Mouse (Mus musculus): ENCODE data around the gene Fam32a. TPM values are rescaled to one million over a fixed set of nuclear protein-coding genes. Genes with fewer than 3 reads are reported as not detected.

The Fam32a gene
- polyA plus RNA-seq, 1 experiment from 2014 or later, result 87.4 TPM

DNA sequence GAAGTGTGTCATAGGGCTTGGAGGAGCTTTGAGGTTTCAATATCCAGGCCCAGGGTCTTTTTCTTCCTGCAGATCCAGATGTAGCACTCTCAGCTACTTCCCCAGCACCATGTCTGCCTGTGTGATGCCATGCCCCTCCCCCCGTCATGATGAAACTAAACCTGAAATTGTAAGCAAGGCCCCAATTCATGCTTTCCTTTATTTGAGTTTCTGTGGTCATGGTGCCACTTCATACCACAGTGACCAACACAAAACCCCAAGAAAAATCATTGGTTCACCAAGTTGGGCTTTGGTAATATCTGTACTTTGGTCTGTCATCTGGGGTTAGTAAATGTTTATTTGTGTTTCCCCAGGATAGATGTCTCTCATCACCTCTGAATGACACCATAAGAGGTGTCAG lies 10.9 kb upstream of the Fam32a start:
- WGBS, result 86% methylated on average over 1 of the region's 1 CpGs
- ATAC-seq, result no peak
- H3K36me3 ChIP-seq (ENCODE audit: control insufficient read depth, insufficient read depth, low read length), result no peaks in the 10 kb centered on the region

DNA sequence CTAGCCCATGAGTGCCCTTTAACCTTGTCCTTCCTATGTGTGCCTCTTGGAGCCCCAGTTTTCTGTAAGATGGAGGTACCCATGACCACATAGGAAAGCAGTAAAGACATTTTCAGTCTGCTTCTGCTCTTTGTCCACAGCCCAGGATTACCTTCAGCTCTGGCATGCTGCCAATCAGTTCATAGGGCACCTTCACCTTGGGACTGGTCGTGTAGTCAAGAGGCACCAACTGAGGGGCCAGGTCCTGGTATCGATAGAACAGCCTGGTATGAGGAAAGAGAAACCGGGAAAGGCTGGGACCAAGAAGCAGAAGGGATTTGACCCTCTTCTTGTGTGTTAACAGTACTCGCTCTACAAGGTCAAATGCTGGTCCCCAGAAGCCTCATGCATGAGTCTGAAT lies 9.3 kb upstream of the Fam32a start:
- Histone ChIP-seq H3K4me3 (ENCODE audit: low read depth, low read length) (no peak overlapping the region), H3K9me3 (replicated peaks; ENCODE audit: control insufficient read depth, low read length) (no peaks in the 10 kb centered on the region), H3K9ac (ENCODE audit: low read length) (no peak overlapping the region), H3K4me1 (ENCODE audit: control insufficient read depth, insufficient read depth, low read length) (no peaks in the 10 kb centered on the region), H3K27ac (ENCODE audit: low read depth, low read length) (no peak overlapping the region), H3K36me3 (ENCODE audit: control insufficient read depth, insufficient read depth, low read length) (no peaks in the 10 kb centered on the region), H3K4me2 (ENCODE audit: low read length) (no peak overlapping the region), H3K27me3 (replicated peaks; ENCODE audit: control insufficient read depth, insufficient read depth, low read length) (no peaks in the 10 kb centered on the region)
- DNase-seq (ENCODE audit: low spot score) (no peak), ATAC-seq (no peak)
- WGBS, result 84% methylated on average over 4 of the region's 4 CpGs

More for the DNA sequence above, 10.9 kb upstream of the Fam32a start:
- no peak overlapping the region for H3K4me2 ChIP-seq (ENCODE audit: low read length)
- no peak for DNase-seq (ENCODE audit: low spot score)
- H3K27ac ChIP-seq (ENCODE audit: low read depth, low read length), result no peak overlapping the region
- no peaks in the 10 kb centered on the region for H3K27me3 ChIP-seq (replicated peaks; ENCODE audit: control insufficient read depth, insufficient read depth, low read length)
- peaks cover 4% of the 10 kb centered on the region; the same call in 1 of the 2 replicates for H3K9me3 ChIP-seq (replicated peaks; ENCODE audit: control insufficient read depth, low read length)
- no peak overlapping the region for H3K9ac ChIP-seq (ENCODE audit: low read length)
- no peak overlapping the region for H3K4me3 ChIP-seq (ENCODE audit: low read depth, low read length)
- H3K4me1 ChIP-seq (ENCODE audit: control insufficient read depth, insufficient read depth, low read length), result no peaks in the 10 kb centered on the region

DNA sequence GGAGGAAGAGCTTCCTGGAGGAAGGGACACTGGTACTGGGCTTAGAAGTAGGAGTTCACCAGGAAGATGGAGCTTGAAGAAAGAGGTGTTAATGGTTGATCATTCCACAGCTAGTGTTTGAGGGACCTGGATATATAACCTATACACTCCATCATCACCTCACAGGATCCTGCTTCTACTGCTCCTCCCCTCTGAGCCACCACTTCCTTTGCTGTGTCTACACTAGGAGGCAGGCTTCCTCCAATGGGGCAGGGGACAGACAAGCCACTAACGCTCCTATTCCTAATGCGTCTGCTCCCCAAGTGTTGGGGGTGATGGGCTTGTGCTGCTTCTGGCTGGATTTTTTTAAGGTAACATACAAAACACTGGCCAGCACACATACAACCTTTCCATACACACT lies 8.8 kb upstream of the Fam32a start:
- no peak for DNase-seq (ENCODE audit: low spot score)
- H3K27ac ChIP-seq (ENCODE audit: low read depth, low read length), result no peak overlapping the region
- H3K36me3 ChIP-seq (ENCODE audit: control insufficient read depth, insufficient read depth, low read length), result no peaks in the 10 kb centered on the region
- no peaks in the 10 kb centered on the region for H3K4me1 ChIP-seq (ENCODE audit: control insufficient read depth, insufficient read depth, low read length)
- no peak for ATAC-seq
- no peak overlapping the region for H3K4me2 ChIP-seq (ENCODE audit: low read length)
- no peak overlapping the region for H3K4me3 ChIP-seq (ENCODE audit: low read depth, low read length)
- no peaks in the 10 kb centered on the region for H3K27me3 ChIP-seq (replicated peaks; ENCODE audit: control insufficient read depth, insufficient read depth, low read length)
- H3K9me3 ChIP-seq (replicated peaks; ENCODE audit: control insufficient read depth, low read length), result no peaks in the 10 kb centered on the region
- no peak overlapping the region for H3K9ac ChIP-seq (ENCODE audit: low read length)
- WGBS, result 58% methylated on average over 2 of the region's 2 CpGs

DNA sequence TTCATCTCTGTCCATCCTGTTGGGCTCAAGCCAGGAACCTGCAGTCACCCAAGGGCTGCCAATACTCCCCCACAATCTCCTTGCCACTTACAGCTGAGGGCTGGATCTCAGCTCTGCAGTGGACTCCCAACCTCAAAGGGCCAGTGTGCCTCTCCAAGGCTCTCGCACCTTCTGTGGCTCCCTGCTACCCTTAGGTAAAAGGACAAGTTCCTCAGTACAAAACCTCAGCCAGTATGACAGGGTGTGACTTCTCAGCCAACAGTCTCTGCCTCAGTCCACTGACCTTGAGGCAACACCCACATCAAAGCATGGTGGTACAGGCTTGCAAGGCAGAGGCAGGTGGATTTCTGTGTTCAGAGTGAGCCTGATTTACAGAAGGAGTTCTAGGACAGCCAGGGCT lies 7.7 kb upstream of the Fam32a start:
- no peak for DNase-seq (ENCODE audit: low spot score)
- Histone ChIP-seq H3K4me2 (ENCODE audit: low read length) (no peak overlapping the region), H3K4me1 (ENCODE audit: control insufficient read depth, insufficient read depth, low read length) (no peaks in the 10 kb centered on the region), H3K27ac (ENCODE audit: low read depth, low read length) (no peak overlapping the region), H3K9ac (ENCODE audit: low read length) (no peak overlapping the region), H3K36me3 (ENCODE audit: control insufficient read depth, insufficient read depth, low read length) (no peaks in the 10 kb centered on the region), H3K4me3 (ENCODE audit: low read depth, low read length) (no peak overlapping the region), H3K27me3 (replicated peaks; ENCODE audit: control insufficient read depth, insufficient read depth, low read length) (no peaks in the 10 kb centered on the region), H3K9me3 (replicated peaks; ENCODE audit: control insufficient read depth, low read length) (no peaks in the 10 kb centered on the region)
- no peak for ATAC-seq
- 79% methylated on average over 1 of the region's 1 CpGs for WGBS

DNA sequence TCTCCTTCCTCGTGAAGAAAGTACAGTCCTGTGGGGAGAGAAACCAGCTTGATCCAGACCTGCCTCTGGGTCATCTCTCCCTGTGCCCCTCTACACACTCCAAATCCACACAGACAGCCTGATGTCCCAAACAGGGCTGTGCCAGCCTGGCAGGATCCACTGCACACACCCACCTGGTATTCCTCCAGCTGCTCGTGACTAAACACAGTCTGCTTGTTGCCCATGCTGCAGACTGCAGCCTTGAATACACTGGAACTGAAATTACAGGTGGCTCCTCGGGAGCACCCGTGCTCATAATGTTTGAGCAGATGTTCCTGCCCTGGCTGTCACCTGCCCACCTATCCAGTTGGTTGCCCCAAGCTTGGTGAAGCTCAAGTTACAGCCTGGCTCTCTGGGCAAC lies 6.8 kb upstream of the Fam32a start, which contains the start of gene Cib3:
Cib3 (minus strand) TSS at position 87 of the 400 bp plus-strand sequence.
- H3K4me1 ChIP-seq (ENCODE audit: control insufficient read depth, insufficient read depth, low read length), result no peaks in the 10 kb centered on the region
- no peak within 1 kb of the TSS for H3K4me2 ChIP-seq (ENCODE audit: low read length)
- H3K9ac ChIP-seq (ENCODE audit: low read length), result no peak within 1 kb of the TSS
- DNase-seq (ENCODE audit: low spot score) (no peak), ATAC-seq (no peak)
- no peaks in the 10 kb centered on the region for H3K9me3 ChIP-seq (replicated peaks; ENCODE audit: control insufficient read depth, low read length)
- H3K36me3 ChIP-seq (ENCODE audit: control insufficient read depth, insufficient read depth, low read length), result no peaks in the 10 kb centered on the region
- H3K27ac ChIP-seq (ENCODE audit: low read depth, low read length), result no peak within 1 kb of the TSS
- no peak within 1 kb of the TSS for H3K4me3 ChIP-seq (ENCODE audit: low read depth, low read length)
- WGBS, result 62% methylated on average over 4 of the region's 4 CpGs
- no peaks in the 10 kb centered on the region for H3K27me3 ChIP-seq (replicated peaks; ENCODE audit: control insufficient read depth, insufficient read depth, low read length)

DNA sequence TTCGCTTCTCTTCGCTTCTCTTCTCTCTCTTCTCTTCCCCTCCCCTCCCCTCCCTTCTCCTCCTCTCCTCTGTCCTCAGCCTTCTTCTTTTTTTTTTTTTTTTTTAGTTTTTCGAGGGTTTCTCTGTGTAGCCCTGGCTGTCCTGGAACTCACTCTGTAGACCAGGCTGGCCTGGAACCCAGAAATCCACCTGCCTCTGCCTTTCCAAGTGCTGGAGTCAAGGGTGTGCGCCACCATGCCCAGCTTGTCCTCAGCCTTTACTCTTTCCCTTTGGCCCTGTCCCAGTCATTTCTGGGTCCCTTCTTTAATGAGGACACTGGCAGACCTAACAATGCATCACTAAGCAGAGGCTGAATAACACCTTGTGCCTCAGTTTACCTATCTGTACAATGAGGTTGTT lies 6.0 kb upstream of the Fam32a start, which contains the start of gene Gm11034:
Gm11034 (minus strand) TSS at position 101 of the 400 bp plus-strand sequence.
- no peak within 1 kb of the TSS for H3K4me3 ChIP-seq (ENCODE audit: low read depth, low read length)
- no peaks in the 10 kb centered on the region for H3K36me3 ChIP-seq (ENCODE audit: control insufficient read depth, insufficient read depth, low read length)
- no peak within 1 kb of the TSS for H3K9ac ChIP-seq (ENCODE audit: low read length)
- no peak within 1 kb of the TSS for H3K4me2 ChIP-seq (ENCODE audit: low read length)
- no peak for DNase-seq (ENCODE audit: low spot score)
- H3K4me1 ChIP-seq (ENCODE audit: control insufficient read depth, insufficient read depth, low read length), result no peaks in the 10 kb centered on the region
- H3K9me3 ChIP-seq (replicated peaks; ENCODE audit: control insufficient read depth, low read length), result no peaks in the 10 kb centered on the region
- 74% methylated on average over 4 of the region's 4 CpGs for WGBS
- no peak within 1 kb of the TSS for H3K27ac ChIP-seq (ENCODE audit: low read depth, low read length)
- no peak for ATAC-seq
- H3K27me3 ChIP-seq (replicated peaks; ENCODE audit: control insufficient read depth, insufficient read depth, low read length), result no peaks in the 10 kb centered on the region

DNA sequence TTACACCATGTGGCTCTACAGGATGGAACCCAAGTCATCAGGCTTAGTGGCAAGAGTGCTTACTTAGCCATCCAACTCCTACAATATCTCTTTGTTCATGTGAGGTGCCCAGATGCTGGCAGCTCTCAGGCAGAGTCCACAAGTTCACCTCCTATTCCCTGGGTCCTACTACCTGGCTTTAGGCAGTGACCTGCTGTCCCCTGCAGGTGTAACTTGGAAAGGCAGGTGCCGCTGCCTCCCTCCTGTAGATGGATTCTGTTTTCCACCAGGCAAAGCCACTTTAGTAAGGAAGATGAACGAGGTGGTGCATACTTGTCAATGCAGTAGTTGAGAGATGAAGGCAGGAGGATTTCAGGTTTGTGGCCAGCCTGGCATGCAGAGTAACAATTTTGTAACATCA lies 4.5 kb upstream of the Fam32a start:
- 55% methylated on average over 2 of the region's 2 CpGs for WGBS
- no peak for ATAC-seq

DNA sequence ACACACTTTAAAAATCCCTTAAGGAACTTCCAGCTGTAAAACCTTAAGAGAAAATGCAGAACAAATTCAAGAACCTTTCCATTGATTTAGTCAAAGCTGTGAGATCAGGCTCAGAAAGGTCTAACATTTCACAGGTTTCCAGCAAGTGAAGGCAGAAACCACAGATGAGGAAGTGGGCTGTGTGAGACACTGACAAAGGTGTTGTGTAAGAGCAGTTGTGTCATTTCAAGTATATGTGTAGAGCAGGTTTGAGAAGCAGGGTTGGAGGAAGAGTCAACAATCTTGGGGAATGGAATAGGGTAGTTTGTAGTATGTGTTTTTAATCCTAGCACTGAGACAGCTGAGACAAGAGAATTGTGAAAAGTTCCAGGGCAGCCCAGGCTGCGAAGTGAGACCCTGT lies 3.7 kb upstream of the Fam32a start:
- WGBS, result 56% methylated on average over 1 of the region's 1 CpGs
- no peak overlapping the region for H3K27ac ChIP-seq (ENCODE audit: low read depth, low read length)
- H3K4me1 ChIP-seq (ENCODE audit: control insufficient read depth, insufficient read depth, low read length), result peaks cover 7% of the 10 kb centered on the region; the same call in 1 of the 2 replicates
- H3K9me3 ChIP-seq (replicated peaks; ENCODE audit: control insufficient read depth, low read length), result no peaks in the 10 kb centered on the region
- no peak overlapping the region for H3K4me2 ChIP-seq (ENCODE audit: low read length)
- DNase-seq (ENCODE audit: low spot score) (no peak), ATAC-seq (no peak)
- no peak overlapping the region for H3K9ac ChIP-seq (ENCODE audit: low read length)
- no peak overlapping the region for H3K4me3 ChIP-seq (ENCODE audit: low read depth, low read length)
- no peaks in the 10 kb centered on the region for H3K36me3 ChIP-seq (ENCODE audit: control insufficient read depth, insufficient read depth, low read length)
- no peaks in the 10 kb centered on the region for H3K27me3 ChIP-seq (replicated peaks; ENCODE audit: control insufficient read depth, insufficient read depth, low read length)

More for the DNA sequence above, 4.5 kb upstream of the Fam32a start:
- DNase-seq (ENCODE audit: low spot score), result no peak
- no peak overlapping the region for H3K4me2 ChIP-seq (ENCODE audit: low read length)
- no peaks in the 10 kb centered on the region for H3K4me1 ChIP-seq (ENCODE audit: control insufficient read depth, insufficient read depth, low read length)
- no peak overlapping the region for H3K9ac ChIP-seq (ENCODE audit: low read length)
- no peaks in the 10 kb centered on the region for H3K9me3 ChIP-seq (replicated peaks; ENCODE audit: control insufficient read depth, low read length)
- no peaks in the 10 kb centered on the region for H3K36me3 ChIP-seq (ENCODE audit: control insufficient read depth, insufficient read depth, low read length)
- H3K27me3 ChIP-seq (replicated peaks; ENCODE audit: control insufficient read depth, insufficient read depth, low read length), result no peaks in the 10 kb centered on the region
- no peak overlapping the region for H3K4me3 ChIP-seq (ENCODE audit: low read depth, low read length)
- no peak overlapping the region for H3K27ac ChIP-seq (ENCODE audit: low read depth, low read length)

DNA sequence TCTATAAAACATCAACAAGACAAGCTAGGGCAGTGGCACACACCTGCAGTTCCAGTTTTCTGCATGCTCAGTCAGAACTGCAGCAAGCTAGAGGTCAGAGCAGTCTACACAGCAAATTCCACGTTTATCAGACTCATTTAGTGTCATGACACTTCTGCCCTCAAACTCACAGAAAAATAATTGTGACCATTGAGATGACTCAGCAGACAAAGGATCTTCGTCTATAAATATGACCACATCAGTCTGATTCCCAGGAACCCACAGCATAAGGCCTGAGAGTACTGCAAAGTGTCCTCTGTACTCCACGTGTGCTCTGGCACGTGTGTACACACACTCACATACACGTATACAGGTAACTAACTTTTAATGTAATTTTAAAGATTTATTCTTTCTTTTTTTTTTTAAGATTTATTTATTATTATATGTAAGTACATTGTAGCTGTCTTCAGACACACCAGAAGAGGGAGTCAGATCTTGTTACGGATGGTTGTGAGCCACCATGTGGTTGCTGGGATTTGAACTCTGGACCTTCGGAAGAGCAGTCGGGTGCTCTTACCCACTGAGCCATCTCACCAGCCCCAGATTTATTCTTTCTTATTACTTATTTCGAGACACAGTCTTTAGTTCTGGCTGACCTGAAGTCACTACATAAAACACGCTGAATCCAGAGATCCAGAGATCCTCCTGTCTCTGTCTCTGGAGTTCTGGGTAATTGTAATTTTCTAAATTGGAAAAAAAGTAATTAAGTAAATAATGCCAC lies 569 bp upstream of the Fam32a start:
- no peaks in the 10 kb centered on the region for H3K27me3 ChIP-seq (replicated peaks; ENCODE audit: control insufficient read depth, insufficient read depth, low read length)
- H3K36me3 ChIP-seq (ENCODE audit: control insufficient read depth, insufficient read depth, low read length), result peaks cover 26% of the 10 kb centered on the region
- peak overlapping the region; percentile 67 for H3K4me3 ChIP-seq (ENCODE audit: low read depth, low read length)
- H3K4me2 ChIP-seq (ENCODE audit: low read length), result peak overlapping the region; percentile 91
- H3K27ac ChIP-seq (ENCODE audit: low read depth, low read length), result no peak overlapping the region
- no peak for DNase-seq (ENCODE audit: low spot score)
- no peaks in the 10 kb centered on the region for H3K9me3 ChIP-seq (replicated peaks; ENCODE audit: control insufficient read depth, low read length)
- 75% methylated on average over 9 of the region's 10 CpGs for WGBS
- H3K9ac ChIP-seq (ENCODE audit: low read length), result no peak overlapping the region
- ATAC-seq, result peak; percentile 45
- H3K4me1 ChIP-seq (ENCODE audit: control insufficient read depth, insufficient read depth, low read length), result peaks cover 9% of the 10 kb centered on the region; the same call in 1 of the 2 replicates

Measured in forebrain, embryonic 14.5 days (tissue).